Mouse (Mus musculus): ENCODE measurements around the gene Spg20.

Gene Spg20

DNA sequence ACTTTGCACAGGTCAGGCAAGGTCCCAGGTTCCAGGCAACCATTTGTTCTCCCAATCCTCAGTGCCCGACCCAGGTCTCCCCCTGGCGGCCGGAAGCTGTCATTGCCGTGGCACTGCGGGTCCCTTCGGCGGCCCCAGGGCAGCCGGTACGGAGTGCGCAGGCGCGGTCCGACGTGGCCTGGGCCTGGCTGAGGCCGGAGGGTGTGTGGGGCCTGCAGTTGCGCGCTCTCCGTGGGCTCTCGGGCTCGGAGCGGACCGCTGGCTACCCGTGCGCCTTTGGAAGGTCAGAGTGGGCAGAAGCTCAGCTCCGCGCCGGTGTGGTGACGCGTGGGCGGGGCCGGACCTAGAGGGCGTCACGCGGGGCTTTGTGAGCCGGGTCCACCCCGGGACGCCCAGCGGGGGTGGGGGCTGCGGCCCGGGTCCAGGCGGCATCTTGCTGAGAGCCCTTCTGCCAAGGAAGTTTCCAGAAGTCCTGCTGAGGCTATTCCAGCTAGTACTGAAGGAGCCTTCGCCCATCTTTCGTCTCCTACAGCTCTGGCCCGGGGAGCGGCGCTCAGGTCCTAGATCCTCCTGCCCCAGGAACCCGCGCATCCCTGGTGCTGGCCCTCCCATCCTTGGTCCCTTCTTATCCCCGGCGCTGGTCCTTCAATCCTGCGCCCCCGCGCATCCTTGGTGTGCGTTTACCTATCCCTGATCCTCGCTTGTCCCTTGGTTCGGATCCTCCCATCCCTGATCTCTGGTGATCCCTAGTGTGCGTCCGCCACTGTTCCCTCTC is at the start of gene Spg20:
Spg20 (plus strand) TSS at position 174 of the 775 bp plus-strand sequence.
- peak; percentile 99 for DNase-seq (ENCODE audit: low spot score)

DNA sequence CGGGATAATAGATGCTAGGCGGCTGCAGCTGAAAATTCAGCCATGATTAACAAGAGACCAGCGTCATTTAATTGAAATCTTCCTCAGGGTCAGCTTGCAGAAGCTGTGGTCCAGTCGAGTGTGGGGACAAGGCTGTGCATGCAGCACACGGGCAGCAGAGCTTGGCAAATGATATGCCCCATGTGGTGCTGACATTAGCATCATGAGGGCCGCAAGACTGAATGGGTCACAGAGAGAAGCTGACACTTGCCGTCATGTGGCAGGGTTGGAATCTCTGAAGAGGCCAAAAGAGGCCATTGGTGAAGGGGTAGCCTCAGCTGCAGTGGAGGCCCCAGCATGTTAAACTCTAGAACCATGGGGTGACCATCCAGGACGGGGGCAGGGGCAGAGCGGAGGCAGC is 49.3 kb upstream of the Spg20 start:
- DNase-seq (ENCODE audit: low spot score): no peak

DNA sequence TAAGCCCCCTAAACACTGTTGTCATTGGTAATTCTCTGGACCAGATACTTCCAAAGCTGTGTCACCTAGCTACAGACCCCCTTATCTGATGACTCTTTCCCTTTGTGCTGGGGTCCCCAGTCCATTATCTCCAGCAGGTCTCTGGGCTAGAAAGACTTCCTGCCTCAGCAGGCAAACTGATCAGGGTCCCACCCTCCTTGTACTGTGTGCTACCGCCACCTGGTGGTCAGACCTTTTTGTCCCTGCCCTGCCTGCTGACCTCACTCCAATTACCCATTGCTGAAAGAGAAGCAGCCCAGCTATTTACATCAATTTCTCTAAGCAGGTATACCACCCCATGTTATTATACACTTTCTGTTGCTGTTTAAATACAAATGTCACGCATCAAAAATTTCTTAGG is 47.5 kb upstream of the Spg20 start:
- DNase-seq (ENCODE audit: low spot score): peak; percentile 67

DNA sequence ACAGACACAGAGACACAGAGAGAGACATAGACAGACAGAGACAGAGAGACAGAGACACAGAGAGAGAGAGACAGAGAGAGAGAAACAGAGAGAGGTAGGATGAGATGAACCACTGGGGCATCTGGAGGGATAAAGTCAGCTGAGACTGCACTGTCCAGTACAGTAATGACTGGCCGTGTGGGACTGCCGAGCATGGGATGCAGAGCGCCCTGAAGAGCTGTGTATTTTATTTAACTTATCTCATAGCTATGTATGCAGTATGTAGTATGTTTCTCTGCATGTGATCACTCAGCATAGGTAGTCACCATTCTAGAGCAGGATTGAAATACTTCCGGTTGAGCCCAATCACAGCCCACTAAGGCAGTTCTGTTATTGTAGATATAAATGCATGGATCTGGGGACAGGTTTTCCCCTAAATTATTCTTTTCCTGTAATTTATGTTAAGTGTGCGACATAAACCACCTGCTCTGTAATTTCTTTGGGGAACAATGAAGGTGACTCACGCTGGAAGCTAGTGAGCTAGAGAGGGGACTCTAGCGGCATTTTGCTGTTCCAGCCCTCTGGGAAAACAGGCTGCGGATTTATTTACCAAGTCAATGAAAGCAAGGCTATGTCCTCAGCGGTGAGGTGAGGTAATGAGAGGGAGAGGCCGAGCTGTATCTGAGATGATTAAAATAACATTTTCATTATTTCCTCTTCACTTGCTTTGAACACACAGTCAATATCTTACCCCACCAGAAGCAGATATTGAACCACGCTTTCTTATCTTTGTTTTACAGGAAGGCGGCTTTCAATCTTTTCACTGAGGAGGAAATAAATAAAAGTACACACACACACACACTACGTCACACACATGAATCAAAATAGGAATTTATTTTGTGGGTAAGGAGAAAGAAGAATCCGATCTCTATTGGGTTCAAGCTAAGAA is 45.9 kb upstream of the Spg20 start:
- no peak for DNase-seq (ENCODE audit: low spot score)

DNA sequence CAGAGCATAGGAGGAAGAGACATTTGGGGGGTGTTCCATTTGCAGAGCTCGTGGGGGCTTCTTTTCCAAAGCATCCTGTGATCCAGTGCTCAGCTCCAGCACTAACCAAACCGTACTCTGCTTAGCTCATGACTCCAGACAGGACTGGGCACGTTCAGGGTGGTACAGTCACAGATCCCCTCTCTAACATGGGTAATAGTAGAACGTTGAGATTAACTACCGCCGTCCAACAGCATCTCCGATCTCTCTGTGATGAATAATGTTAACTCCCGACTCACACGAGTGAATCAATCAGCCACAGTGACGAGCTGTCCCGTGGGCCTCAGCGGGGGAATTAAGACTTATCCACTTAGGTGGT is 45.3 kb upstream of the Spg20 start:
- DNase-seq (ENCODE audit: low spot score): no peak

DNA sequence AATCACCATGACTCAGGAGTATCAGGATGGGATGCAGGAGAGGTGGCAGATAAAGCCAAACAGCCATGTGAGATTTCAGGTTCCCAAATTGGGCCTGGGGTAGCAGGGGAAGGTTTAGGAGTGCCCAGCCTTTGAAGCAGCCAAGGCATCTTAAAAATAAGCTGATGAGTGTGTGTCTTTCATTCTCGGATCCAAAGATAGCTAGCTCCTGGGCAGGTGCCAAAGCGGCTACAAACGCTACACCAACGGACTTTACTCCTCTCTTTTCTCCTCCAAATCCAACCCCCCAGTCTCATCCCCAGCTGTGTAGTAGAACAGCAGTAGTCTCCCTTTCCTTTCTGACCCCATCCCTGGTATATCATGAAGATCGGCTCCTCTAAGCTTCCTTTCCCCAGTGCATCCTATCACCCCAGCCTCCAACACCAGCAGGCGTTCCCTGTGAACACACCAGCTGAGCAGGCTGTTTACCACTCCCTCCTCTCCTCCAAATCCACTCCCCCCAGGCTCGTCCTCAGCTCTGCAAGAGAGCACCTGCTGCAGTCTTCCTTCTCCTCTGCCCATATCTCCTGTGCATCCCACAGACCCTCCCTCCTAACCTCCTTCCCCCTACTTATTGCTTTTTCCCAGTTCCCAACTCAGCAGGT is 44.0 kb upstream of the Spg20 start:
- DNase-seq (ENCODE audit: low spot score): no peak

DNA sequence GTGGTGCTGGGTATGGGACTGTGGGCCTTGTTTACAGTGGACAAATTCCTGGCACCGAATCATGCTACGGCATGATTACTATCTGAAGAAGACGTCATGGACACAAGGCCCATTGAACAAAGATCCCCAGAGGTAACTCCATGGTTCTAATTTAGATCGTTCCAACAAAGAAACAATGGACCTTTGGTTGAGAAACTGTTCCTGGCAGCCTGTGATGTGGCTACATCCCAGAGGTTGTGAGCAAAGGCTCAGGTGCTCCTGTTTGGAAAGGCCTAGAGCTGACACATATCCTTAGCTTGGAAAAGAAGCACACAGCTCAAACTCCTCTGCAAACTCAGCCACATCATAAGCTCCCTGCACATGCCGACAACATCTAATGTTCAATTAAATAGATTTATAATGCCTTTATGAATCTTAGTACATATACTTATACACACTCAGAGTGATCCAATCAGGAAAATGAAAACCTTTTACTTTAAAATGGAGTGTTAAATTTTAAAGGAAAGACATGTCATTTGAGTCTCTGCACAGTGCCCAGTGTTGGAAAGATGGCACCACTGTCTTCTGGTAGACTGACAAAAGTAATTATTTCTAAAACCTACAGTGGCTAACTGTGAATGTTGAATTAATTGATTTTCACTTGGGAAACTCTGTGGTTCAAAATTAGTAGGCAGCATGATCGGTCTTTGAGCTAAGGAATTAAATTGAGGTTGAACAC is 37.2 kb upstream of the Spg20 start:
- no peak for DNase-seq (ENCODE audit: low spot score)

DNA sequence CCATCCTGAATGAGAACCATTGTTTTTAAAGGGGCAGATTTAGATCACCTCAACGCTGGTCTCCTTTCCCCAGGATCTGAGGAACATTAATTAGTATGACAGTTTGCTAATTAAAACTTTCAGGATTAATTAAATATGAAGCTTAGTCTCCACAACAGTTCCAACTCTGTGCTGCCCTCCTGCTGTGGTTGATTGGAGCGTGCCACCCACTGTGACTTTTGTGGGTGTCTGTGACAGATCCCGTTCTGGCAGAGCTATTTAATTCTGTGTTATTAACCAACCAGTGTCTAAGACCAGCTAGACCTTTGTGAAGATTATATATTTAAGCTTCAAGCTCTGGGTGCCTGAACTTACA is 36.6 kb upstream of the Spg20 start:
- DNase-seq (ENCODE audit: low spot score): no peak

DNA sequence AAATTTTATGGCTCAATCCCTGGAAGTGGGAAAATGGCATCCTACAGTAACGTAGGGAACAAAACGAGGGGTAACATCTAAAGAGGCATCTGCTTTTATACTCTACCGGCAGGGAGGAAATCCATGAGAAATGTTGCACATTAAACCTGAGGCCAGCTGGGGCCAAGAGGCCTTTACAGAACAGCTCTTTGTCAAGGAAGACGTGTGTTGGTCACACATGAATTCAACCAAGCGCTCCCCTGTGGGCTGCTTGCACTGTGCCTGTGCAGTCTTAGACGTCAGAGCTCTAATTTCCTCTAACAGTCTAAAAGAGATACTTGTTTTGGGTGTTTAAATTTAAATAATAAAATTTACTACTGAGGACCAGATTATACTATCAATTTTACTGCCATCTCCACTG is 33.7 kb upstream of the Spg20 start:
- DNase-seq (ENCODE audit: low spot score): no peak

DNA sequence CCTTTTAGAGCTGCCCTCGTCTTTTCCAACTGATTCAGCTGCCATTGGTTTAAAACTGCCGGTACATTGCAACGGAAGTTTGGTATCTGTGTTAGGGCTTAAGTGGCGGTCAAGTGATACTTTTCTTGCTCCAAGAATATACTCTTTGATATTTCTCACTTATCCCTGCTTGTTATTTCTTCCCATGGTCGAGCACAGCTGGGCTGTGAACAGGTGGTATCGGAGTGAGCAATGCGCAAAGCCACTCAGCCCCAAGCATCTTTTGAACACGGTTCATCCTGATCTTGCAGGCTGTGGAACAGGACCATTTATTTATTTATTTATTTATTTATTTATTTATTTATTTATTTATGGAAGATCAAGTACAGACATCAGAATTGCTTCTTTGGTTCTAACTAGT is 32.3 kb upstream of the Spg20 start:
- DNase-seq (ENCODE audit: low spot score): no peak

DNA sequence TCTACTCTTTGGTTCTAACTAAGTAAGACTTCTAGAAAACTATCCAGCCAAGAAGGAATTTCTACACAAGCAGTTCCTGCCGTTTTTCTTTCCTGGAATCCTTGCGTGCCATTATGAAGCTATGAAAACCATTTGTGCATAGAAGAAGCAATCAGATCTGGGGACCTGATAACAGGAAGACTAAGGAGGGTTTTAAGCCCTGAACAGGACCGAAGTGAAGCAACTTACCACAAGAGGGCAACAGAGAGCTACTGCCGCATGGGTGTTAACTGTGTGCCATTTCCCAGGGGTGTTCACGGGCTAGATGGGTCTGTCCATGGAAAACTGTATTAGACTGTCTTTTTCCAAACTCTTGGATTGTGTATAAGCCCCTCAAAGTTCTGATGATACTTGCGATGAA is 31.9 kb upstream of the Spg20 start:
- DNase-seq (ENCODE audit: low spot score): peak; percentile 72

DNA sequence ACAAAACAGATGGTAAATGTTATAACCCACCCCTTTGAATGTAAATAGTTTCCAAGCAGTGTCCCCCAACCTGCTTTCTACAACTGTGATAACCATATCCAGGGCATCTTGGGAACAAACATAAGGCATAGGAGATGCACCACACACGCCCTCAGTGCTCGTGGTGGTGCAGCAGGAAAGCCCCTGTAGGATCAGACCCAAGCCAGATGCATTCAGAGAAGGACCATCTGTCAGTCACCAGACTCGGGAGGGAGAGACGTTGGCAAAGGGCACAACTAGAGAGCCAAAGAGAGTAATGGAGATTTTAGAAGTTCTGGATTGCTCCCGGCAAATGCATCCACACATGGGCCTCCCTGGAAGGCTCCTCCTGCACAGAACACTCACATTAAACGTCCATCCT is 27.1 kb upstream of the Spg20 start:
- no peak for DNase-seq (ENCODE audit: low spot score)

DNA sequence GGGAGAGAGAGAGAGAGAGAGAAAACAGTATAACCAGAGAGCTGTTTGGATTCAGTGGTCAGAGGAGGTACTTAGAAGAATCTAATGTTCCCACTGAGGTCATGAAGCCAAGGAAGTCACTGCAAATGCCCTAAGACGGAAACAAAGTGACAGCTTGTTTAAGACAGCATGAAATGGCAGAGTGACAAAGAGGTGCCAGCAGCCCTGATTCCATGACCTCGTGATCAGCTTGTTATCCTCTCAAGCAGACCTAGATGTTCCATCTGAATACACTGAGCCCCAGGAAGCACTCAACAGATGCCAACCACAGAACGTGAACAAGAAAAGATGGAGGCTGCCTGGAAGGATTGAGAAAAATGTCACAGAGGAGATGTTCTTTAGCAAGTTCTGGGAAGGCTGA is 26.2 kb upstream of the Spg20 start:
- DNase-seq (ENCODE audit: low spot score): no peak

DNA sequence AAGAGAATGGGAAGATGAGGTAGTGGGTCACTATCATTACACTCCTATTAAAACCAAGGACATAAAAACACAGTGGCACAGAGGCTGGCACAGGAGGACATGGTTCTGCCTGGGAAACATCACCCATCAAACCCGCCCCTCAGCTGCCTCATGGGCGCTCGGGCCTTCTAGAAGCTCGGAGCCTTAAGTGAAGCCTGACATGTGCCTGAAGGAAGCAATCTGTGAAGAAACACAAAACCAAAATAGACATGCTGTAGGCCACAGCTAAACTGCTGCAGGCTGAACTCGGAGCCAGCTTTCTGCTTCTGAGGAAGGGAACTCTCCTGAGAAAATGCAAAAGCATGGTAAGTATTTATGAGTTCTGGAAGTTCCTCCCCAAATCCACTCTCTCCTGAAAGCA is 25.0 kb upstream of the Spg20 start:
- DNase-seq (ENCODE audit: low spot score): no peak

DNA sequence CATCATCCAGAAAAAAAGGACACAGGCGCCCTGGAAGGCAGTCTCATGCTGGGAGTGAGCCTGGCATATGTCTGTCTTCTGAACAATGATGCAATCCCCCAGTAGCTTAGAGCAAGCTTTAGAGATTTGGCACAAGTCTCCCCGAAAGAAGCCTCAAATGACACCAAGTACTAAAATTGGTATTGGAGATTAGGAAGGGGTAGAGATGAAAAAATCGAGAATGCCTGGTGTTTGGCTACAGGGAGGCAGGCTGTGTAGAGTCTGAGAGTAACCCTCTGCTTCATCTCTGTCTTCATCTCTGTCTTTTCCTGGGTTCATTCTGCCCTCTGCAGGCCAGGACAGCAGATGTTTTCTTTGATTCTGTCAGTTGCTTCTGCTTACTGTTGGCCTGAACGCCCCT is 24.5 kb upstream of the Spg20 start:
- no peak for DNase-seq (ENCODE audit: low spot score)

DNA sequence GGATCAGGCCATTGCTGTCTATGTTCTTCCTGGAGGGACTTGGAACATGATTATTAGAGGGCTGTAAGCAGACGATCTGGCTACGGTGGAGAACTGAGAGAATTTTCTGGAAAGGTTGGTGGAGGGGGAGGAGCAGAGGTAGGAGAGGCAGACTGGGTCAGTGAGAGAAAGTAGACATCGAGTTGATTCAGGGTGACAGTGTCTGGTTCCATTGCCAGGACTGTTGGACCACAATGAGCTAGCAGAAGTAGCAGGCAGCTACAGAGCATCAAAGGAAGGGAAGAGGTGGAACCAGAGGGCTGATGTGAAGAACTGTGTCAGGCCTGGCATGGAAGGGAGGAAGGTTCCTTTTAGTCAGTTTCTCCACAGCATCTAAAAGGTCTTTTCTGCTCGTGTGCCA is 23.5 kb upstream of the Spg20 start:
- DNase-seq (ENCODE audit: low spot score): no peak

DNA sequence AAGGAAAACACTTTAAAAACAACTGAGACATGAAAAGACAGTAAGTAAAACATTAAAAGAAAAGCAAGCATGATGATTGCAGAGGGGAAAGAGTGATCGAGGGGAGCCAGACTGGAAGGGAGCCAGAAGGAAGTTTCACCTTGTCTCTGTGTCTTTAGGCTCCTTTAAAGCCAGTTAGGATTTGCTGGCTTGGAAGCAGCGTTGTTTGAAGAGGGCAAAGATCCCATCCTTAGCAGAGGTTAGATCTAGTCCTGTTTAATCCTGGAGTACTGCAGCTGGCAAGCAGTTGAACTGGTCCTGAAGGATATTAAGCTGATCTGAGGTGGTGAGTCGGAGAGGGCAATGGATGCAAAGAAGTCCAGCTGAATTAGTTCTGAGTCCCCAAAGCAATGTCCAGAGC is 23.1 kb upstream of the Spg20 start:
- no peak for DNase-seq (ENCODE audit: low spot score)

DNA sequence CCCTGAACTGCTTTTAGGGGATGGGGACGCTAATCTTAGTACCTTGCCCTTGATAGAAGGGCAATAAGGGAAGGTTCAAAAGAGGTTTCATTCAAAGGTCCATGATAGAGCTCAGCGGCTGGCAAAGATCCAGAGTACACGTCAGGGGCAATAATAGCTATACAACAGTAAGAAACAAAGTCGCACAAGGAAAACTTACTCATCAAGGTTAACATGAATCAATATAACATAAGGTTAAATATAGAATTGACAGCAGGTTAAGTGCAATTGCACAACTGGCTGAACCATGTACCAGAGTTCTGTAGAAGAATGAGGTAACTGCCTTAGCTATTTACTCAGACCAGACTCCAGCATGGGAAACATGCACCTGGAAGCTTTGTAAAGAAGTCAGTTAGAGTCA is 22.6 kb upstream of the Spg20 start:
- no peak for DNase-seq (ENCODE audit: low spot score)

DNA sequence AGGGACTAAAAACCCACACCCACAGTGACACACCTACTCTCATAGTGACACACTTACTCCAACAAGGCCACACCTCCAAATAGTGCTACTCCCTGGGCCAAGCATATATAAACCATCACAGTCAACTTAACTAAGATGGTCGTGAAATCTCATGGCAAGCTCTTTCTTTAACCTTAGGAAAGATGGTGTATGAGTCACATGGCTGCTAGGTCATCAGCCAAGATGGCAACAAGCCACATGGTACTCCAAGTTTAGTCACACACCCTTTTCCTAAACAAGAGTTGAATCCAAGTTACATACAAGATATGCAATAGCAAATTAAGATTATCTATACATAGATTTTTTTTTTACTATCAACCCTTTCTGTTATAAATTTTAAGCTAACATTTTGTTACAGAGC is 18.7 kb upstream of the Spg20 start:
- DNase-seq (ENCODE audit: low spot score): no peak

DNA sequence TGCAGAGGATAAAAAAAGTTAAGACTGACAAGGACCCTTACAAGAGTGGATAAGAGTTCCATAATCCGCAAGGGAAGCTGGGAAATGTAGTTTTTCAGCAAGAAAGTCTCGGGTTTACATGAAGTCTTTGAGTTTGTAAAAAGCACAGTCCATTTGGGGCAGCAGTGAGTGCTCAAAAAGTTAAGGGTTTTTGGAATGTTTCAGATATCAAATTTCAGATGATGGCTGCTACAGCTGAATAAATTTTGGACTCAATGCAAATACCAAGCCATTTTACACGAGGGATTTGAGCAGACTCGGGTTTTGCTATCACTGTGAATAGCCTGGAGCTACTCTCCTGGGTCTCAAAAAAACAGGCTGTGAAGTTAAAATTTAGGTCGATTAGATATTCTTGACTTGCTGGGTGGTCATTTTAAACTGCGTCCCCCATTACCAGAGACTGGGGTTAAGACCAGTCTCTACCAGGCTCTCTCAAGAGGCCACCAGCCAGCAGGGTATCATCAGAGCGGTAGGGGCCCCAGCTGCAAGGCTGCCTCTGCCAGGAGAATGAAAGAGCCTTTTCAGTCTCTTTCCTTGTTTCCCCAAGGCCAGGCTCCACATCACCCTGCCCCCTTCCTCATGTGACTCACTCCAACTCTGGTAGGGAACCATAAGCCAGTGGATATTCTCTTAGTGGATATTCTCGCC is 15.8 kb upstream of the Spg20 start:
- DNase-seq (ENCODE audit: low spot score): no peak

DNA sequence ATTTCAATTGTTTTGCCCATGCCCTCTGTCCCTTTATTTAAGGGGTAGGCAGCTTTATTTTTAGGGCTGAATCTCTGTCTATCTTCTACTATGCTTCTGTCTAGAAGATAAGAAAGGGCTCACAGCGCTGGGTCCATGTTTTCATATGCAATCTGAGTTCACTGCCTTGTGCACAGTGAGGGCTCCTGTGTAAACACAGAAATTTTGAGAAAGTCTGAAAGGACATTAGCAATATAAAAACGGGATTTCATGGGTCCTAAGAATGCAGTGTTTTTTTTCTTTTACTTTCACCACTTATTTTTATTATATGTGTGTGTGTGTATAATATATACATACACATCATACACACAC is 15.3 kb upstream of the Spg20 start:
- DNase-seq (ENCODE audit: low spot score): no peak

DNA sequence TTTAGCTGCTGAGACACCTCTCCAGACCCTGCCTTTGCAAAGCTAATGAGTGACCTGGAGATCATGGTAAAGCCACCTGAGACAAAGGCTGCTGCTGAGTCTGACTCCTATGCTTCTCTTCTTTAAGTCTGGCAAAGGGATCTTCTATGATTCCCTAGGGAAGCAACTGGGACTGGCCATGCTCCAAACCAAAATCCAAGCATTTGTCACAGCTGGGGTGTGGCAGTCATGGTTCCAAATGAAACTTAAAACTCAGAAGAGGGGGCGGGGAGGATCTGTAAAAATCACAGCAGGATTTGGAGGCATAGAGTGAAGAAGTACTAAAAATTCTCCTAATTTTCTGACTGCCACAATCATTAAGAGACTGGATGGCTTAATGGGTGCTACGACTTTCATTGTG is 14.7 kb upstream of the Spg20 start:
- no peak for DNase-seq (ENCODE audit: low spot score)
